ENCODE assay signal across 9 mouse cellular contexts in genomic region chr1:74894966-74895365, GRCm38 (mm10). TPM values are rescaled to one million over a fixed set of nuclear protein-coding genes. Genes with fewer than 3 reads are reported as not detected.
DNase-seq lines count a peak whose midpoint lies in the region; ATAC-seq and TF ChIP-seq lines count a peak whose summit lies in the region.
"Had no signal": no experiment of that assay in that cellular context is flagged by ENCODE, and none has a peak within 500 bp of the region (broad histone marks: within the 10 kb centered on the region; RNA-seq: fewer than 3 reads in every experiment).

No protein-coding gene starts in this region.

- TF ChIP-seq RAD21 in MEL (IDR thresholded peaks at IDR 0.05; ENCODE audit: low read depth, low read length), result peak; percentile 16

- H3K9me3 ChIP-seq in kidney, embryonic 15.5 days (replicated peaks), result no peaks in the 10 kb centered on the region
- no peaks in the 10 kb centered on the region for H3K9me3 ChIP-seq in MEL (replicated peaks; ENCODE audit: insufficient read depth, low read length)
- no peaks in the 10 kb centered on the region for H3K9me3 ChIP-seq in neural tube, embryonic 11.5 days (ENCODE audit: control insufficient read depth, low read length)
- H3K9me3 ChIP-seq: liver, embryonic 13.5 days had no signal

- TF ChIP-seq CTCF in MEL (IDR thresholded peaks at IDR 0.05 in 2 of 3, conservative IDR thresholded peaks at IDR 0.05 in 1 of 3; ENCODE audit: control insufficient read depth in 1 of 3, insufficient read depth in 1 of 3, low read depth in 2 of 3, low read length in 3 of 3, poor library complexity in 1 of 3, severe bottlenecking in 1 of 3), result peak; percentile 43 to 91 (median 66)

- ATAC-seq in kidney, embryonic 15.5 days (replicated peaks; ENCODE audit: low FRiP score), result no peak
- ATAC-seq in neural tube, embryonic 11.5 days (ENCODE audit: insufficient read depth, low FRiP score, low TSS enrichment), result peak; percentile 49; the same call in 1 of the 2 replicates

- WGBS in kidney, embryonic 15.5 days, result 19% methylated on average over 4 of the region's 4 CpGs
- 19% methylated on average over 4 of the region's 4 CpGs for WGBS in neural tube, embryonic 11.5 days

- peaks cover 22% of the 10 kb centered on the region for H3K4me1 ChIP-seq in kidney, embryonic 15.5 days
- H3K4me1 ChIP-seq in MEL (ENCODE audit: control insufficient read depth in 1 of 2, insufficient read depth in 2 of 2, low read length in 2 of 2), result no peaks in the 10 kb centered on the region
- peaks cover 8% of the 10 kb centered on the region for H3K4me1 ChIP-seq in neural tube, embryonic 11.5 days (ENCODE audit: control insufficient read depth, insufficient read depth, low read length)
- H3K4me1 ChIP-seq: liver, embryonic 13.5 days had no signal

- intact Hi-C loops in gastrocnemius, postnatal 14 days (cut with DNase I; ENCODE audit: low total_unique reads), result no loop called here
- intact Hi-C loops in left cerebral cortex, postnatal 14 days (cut with DNase I), result no loop called here

- H3K4me3 ChIP-seq in kidney, embryonic 15.5 days (replicated peaks), result no peak overlapping the region
- H3K4me3 ChIP-seq in MEL (ENCODE audit: control insufficient read depth in 1 of 2, insufficient read depth in 1 of 2, low read depth in 2 of 2, low read length in 2 of 2), result no peak overlapping the region
- no peak overlapping the region for H3K4me3 ChIP-seq in neural tube, embryonic 11.5 days (ENCODE audit: low read depth, low read length)
- H3K4me3 ChIP-seq: liver, embryonic 13.5 days had no signal

- H3K27ac ChIP-seq in kidney, embryonic 15.5 days, result no peak overlapping the region
- no peak overlapping the region for H3K27ac ChIP-seq in MEL (ENCODE audit: control insufficient read depth, low read depth, low read length)
- H3K27ac ChIP-seq in neural tube, embryonic 11.5 days (ENCODE audit: low read depth, low read length), result no peak overlapping the region
- H3K27ac ChIP-seq: liver, embryonic 13.5 days had no signal

- no peaks in the 10 kb centered on the region for H3K79me2 ChIP-seq in MEL (ENCODE audit: control insufficient read depth, insufficient read depth, low read length, poor library complexity)

- TF ChIP-seq POLR2A in MEL (IDR thresholded peaks at IDR 0.05; ENCODE audit: control insufficient read depth in 1 of 2, insufficient read depth in 1 of 2, low read depth in 1 of 2, low read length in 2 of 2, poor library complexity in 1 of 2), result no peak

- H3K4me2 ChIP-seq in kidney, embryonic 15.5 days, result no peak overlapping the region
- H3K4me2 ChIP-seq in neural tube, embryonic 11.5 days (ENCODE audit: low read depth), result no peak overlapping the region
- H3K4me2 ChIP-seq: liver, embryonic 13.5 days had no signal

- no peak overlapping the region for H3K9ac ChIP-seq in kidney, embryonic 15.5 days
- no peak overlapping the region for H3K9ac ChIP-seq in MEL (ENCODE audit: control insufficient read depth, low read depth, low read length, poor library complexity, severe bottlenecking)
- H3K9ac ChIP-seq in neural tube, embryonic 11.5 days (ENCODE audit: low read length), result no peak overlapping the region
- H3K9ac ChIP-seq: liver, embryonic 13.5 days had no signal

- TF ChIP-seq EP300 in MEL (IDR thresholded peaks at IDR 0.05; ENCODE audit: low read depth in 1 of 2, low read length in 2 of 2), result no peak

- DNase-seq in kidney, adult 8-10 months, result peak; percentile 29 to 62
- DNase-seq in MEL (ENCODE audit: low read depth, low spot score), result peak; percentile 54
- DNase-seq in cerebellum, adult 11-12 months, result peak; percentile 42
- DNase-seq in gastrocnemius, postnatal 14 days, result peak; percentile 59
- peak; percentile 70 to 77 for DNase-seq in left cerebral cortex, postnatal 14 days (ENCODE audit: low spot score in 2 of 2)
- DNase-seq in neural tube, embryonic 11.5 days (ENCODE audit: low spot score), result peak; percentile 64
- peak; percentile 74 for DNase-seq in thymus, postnatal 4 days
- DNase-seq: liver, embryonic 13.5 days had no signal

- H3K36me3 ChIP-seq in kidney, embryonic 15.5 days, result no peaks in the 10 kb centered on the region
- no peaks in the 10 kb centered on the region for H3K36me3 ChIP-seq in MEL (ENCODE audit: control insufficient read depth in 1 of 2, insufficient read depth in 2 of 2, low read length in 2 of 2)
- H3K36me3 ChIP-seq in neural tube, embryonic 11.5 days (ENCODE audit: control insufficient read depth, insufficient read depth, low read length), result no peaks in the 10 kb centered on the region
- H3K36me3 ChIP-seq: liver, embryonic 13.5 days had no signal

- peaks cover 100% of the 10 kb centered on the region for H3K27me3 ChIP-seq in kidney, embryonic 15.5 days
- H3K27me3 ChIP-seq in MEL (ENCODE audit: control insufficient read depth in 1 of 2, insufficient read depth in 2 of 2, low read length in 2 of 2), result no peaks in the 10 kb centered on the region
- peaks cover 93% of the 10 kb centered on the region for H3K27me3 ChIP-seq in neural tube, embryonic 11.5 days (ENCODE audit: control insufficient read depth, insufficient read depth, low read length)

TF ChIP-seq in MEL, 35 proteins besides CTCF, POLR2A, EP300 and RAD21:
- TF ChIP-seq ZMIZ1 (IDR thresholded peaks at IDR 0.05; ENCODE audit: low read depth, low read length) (no peak), SMC3 (IDR thresholded peaks at IDR 0.05; ENCODE audit: low read depth, low read length) (peak; percentile 47; the same call in 1 of the 2 replicates)
TF ChIP-seq in MEL: peak in this region for 1.

RNA-seq across cellular contexts. Expression of gene Cryba2, which starts 2.0 kb away (rescaled TPM):
- not detected in 2 replicates for polyA plus RNA-seq in kidney, embryonic 15.5 days (2015; fragmentation: Nextera tagmentation; extraction: Ambion mirVana)
- total RNA-seq in MEL (2012; rRNA removed), result not detected in 2 replicates
- polyA plus RNA-seq in MEL (2012; ENCODE audit: insufficient read depth in 1 of 2, insufficient read length in 2 of 2, low read depth in 1 of 2, low replicate concordance in 2 of 2, missing spikeins in 1 of 2), result not detected
- not detected for total RNA-seq in gastrocnemius, postnatal 14 days (2021)
- under 1 TPM in 1 of 2 experiments, not detected in 1; 0.51 TPM for total RNA-seq in left cerebral cortex, postnatal 14 days (2021)
- polyA plus RNA-seq in neural tube, embryonic 11.5 days (2014; fragmentation: Nextera tagmentation; extraction: Ambion mirVana), result not detected in 2 replicates
- polyA plus RNA-seq: liver, embryonic 13.5 days had no signal

RNA-seq across cellular contexts. Expression of gene Fev, which starts 9.7 kb away (rescaled TPM):
- 0.53 and 0.67 TPM in 2 replicates for polyA plus RNA-seq in kidney, embryonic 15.5 days (2015; fragmentation: Nextera tagmentation; extraction: Ambion mirVana)
- total RNA-seq in MEL (2012; rRNA removed), result not detected in 2 replicates
- polyA plus RNA-seq in MEL (2012; ENCODE audit: insufficient read depth in 1 of 2, insufficient read length in 2 of 2, low read depth in 1 of 2, low replicate concordance in 2 of 2, missing spikeins in 1 of 2), result not detected
- total RNA-seq in gastrocnemius, postnatal 14 days (2021), result not detected
- not detected for total RNA-seq in left cerebral cortex, postnatal 14 days (2021)
- polyA plus RNA-seq in neural tube, embryonic 11.5 days (2014; fragmentation: Nextera tagmentation; extraction: Ambion mirVana), result 0.20 TPM in 1 of 2 replicates, not detected in the other

RNA-seq across cellular contexts. Expression of gene Cdk5r2, which starts 40.2 kb away (rescaled TPM):
- polyA plus RNA-seq in kidney, embryonic 15.5 days (2015; fragmentation: Nextera tagmentation; extraction: Ambion mirVana), result 0.05 TPM in 1 of 2 replicates, not detected in the other
- total RNA-seq in MEL (2012; rRNA removed), result not detected in 2 replicates
- polyA plus RNA-seq in MEL (2012; ENCODE audit: insufficient read depth in 1 of 2, insufficient read length in 2 of 2, low read depth in 1 of 2, low replicate concordance in 2 of 2, missing spikeins in 1 of 2), result not detected
- total RNA-seq in gastrocnemius, postnatal 14 days (2021), result under 1 TPM in 1 of 2 experiments, not detected in 1; 0.06 TPM
- 100 to 1,000 TPM; 566 to 585 TPM for total RNA-seq in left cerebral cortex, postnatal 14 days (2021)
- polyA plus RNA-seq in neural tube, embryonic 11.5 days (2014; fragmentation: Nextera tagmentation; extraction: Ambion mirVana), result 4.0 and 4.5 TPM in 2 replicates
- polyA plus RNA-seq: liver, embryonic 13.5 days had no signal

RNA-seq across cellular contexts. Expression of gene Cfap65, which starts 40.4 kb away (rescaled TPM):
- polyA plus RNA-seq in kidney, embryonic 15.5 days (2015; fragmentation: Nextera tagmentation; extraction: Ambion mirVana), result 0.03 TPM in 1 of 2 replicates, not detected in the other
- total RNA-seq in MEL (2012; rRNA removed), result not detected in 2 replicates
- polyA plus RNA-seq in MEL (2012; ENCODE audit: insufficient read depth in 1 of 2, insufficient read length in 2 of 2, low read depth in 1 of 2, low replicate concordance in 2 of 2, missing spikeins in 1 of 2), result not detected
- total RNA-seq in gastrocnemius, postnatal 14 days (2021), result not detected
- 1 to 10 TPM; 1.9 TPM for total RNA-seq in left cerebral cortex, postnatal 14 days (2021)
- 0.08 TPM in 1 of 2 replicates, not detected in the other for polyA plus RNA-seq in neural tube, embryonic 11.5 days (2014; fragmentation: Nextera tagmentation; extraction: Ambion mirVana)
- polyA plus RNA-seq: liver, embryonic 13.5 days had no signal

RNA-seq across cellular contexts. Expression of gene Ihh, which starts 56.5 kb away (rescaled TPM):
- 2.2 and 2.9 TPM in 2 replicates for polyA plus RNA-seq in kidney, embryonic 15.5 days (2015; fragmentation: Nextera tagmentation; extraction: Ambion mirVana)
- total RNA-seq in MEL (2012; rRNA removed), result 0.04 TPM in 1 of 2 replicates, not detected in the other
- under 1 TPM in 1 of 2 experiments, not detected in 1; 0.07 TPM for polyA plus RNA-seq in MEL (2012; ENCODE audit: insufficient read depth in 1 of 2, insufficient read length in 2 of 2, low read depth in 1 of 2, low replicate concordance in 2 of 2, missing spikeins in 1 of 2)
- total RNA-seq in gastrocnemius, postnatal 14 days (2021), result under 1 TPM; 0.10 to 0.20 TPM
- total RNA-seq in left cerebral cortex, postnatal 14 days (2021), result under 1 TPM; 0.30 to 0.33 TPM
- not detected in 2 replicates for polyA plus RNA-seq in neural tube, embryonic 11.5 days (2014; fragmentation: Nextera tagmentation; extraction: Ambion mirVana)

Comparison
In these comparisons a context has a peak if more than half of its experiments do, and no peak if none do; other contexts are left out.
1. RNA of gene Cdk5r2, which starts 40.2 kb away (total RNA-seq): 566 to 585 TPM in left cerebral cortex, postnatal 14 days; 0.06 TPM in gastrocnemius, postnatal 14 days and not detected in MEL; every median in the first group is over 100 times any median in the second.
2. Peak in every context shown above with its lines, with median percentiles within 50 percentile points of each other: DNase-seq.